Mouse (Mus musculus) CH12.LX (cell line): ENCODE measurements around the gene Nedd4. TPM values are rescaled to one million over a fixed set of nuclear protein-coding genes. Genes with fewer than 3 reads are reported as not detected.

Source experiments
- DNase-seq: peaks from one replicate; pipeline ENCODE4 v3.0.0-alpha.2; 2013; ENCODE audit errors: extremely low read depth
- H3K27ac ChIP-seq: 2 replicates; pipeline ENCODE4 v1.5.1; 2012; ENCODE audit warnings: low read depth, mild to moderate bottlenecking, control low read depth, moderate library complexity; ENCODE audit not compliant: insufficient read depth
- H3K27me3 ChIP-seq: replicated peaks from 2 replicates; pipeline ENCODE3; 2012; ENCODE audit warnings: inconsistent platforms
- H3K36me3 ChIP-seq, 2 experiments: replicated peaks in 1 of 2; 2 replicates each; pipeline versions ENCODE3 to v1.6.1; 2012; ENCODE audit warnings: inconsistent platforms in 1 of 2, low read length in 1 of 2, mild to moderate bottlenecking in 1 of 2, mixed read lengths in 1 of 2, moderate library complexity in 1 of 2; ENCODE audit not compliant: control insufficient read depth in 1 of 2, insufficient read depth in 1 of 2
- H3K4me1 ChIP-seq, 2 experiments: 2 replicates each; pipeline ENCODE4 v1.6.1; 2012; ENCODE audit warnings: inconsistent platforms in 1 of 2, moderate library complexity in 1 of 2; ENCODE audit not compliant: insufficient read depth in 2 of 2, control insufficient read depth in 1 of 2
- H3K4me2 ChIP-seq: 2 replicates; pipeline ENCODE4 v1.6.1; 2012; ENCODE audit warnings: low read depth, mild to moderate bottlenecking, control low read depth; ENCODE audit not compliant: poor library complexity, insufficient read depth, severe bottlenecking
- H3K4me3 ChIP-seq, 3 experiments: fragments of 150-350 bp in 1 of 3; sonication (generic) in 1 of 3; replicated peaks in 1 of 3; 2 replicates each; pipeline versions ENCODE3 to v1.5.1; 2011 to 2012; ENCODE audit warnings: low read depth in 2 of 3, low read length in 2 of 3, mild to moderate bottlenecking in 2 of 3, moderate library complexity in 2 of 3, control low read depth in 1 of 3, improper control_type of control experiment in 1 of 3, inconsistent platforms in 1 of 3, mixed read lengths in 1 of 3; ENCODE audit not compliant: poor library complexity in 1 of 3
- H3K79me2 ChIP-seq: replicated peaks from 2 replicates; pipeline ENCODE4 v1.6.1; 2012; ENCODE audit warnings: mild to moderate bottlenecking, moderate library complexity; ENCODE audit not compliant: control insufficient read depth, poor library complexity, insufficient read depth, severe bottlenecking; ENCODE audit errors: extremely low read depth
- H3K9ac ChIP-seq: 2 replicates; pipeline ENCODE4 v1.6.1; 2012; ENCODE audit warnings: low read depth, mild to moderate bottlenecking, control low read depth, moderate library complexity; ENCODE audit not compliant: insufficient read depth
- H3K9me3 ChIP-seq: replicated peaks from 2 replicates; pipeline ENCODE3; 2012; ENCODE audit warnings: low read length, inconsistent platforms, mixed read lengths
- BHLHE40 ChIP-seq: IDR thresholded peaks from 2 replicates; pipeline ENCODE4 v1.6.1; 2011; ENCODE audit warnings: mild to moderate bottlenecking, low read depth, low read length, improper control_type of control experiment
- CTCF ChIP-seq, 2 experiments: IDR thresholded peaks in 1 of 2; conservative IDR thresholded peaks in 1 of 2; 2 replicates each; pipeline ENCODE4 v1.5.1; 2011 to 2012; ENCODE audit warnings: low read depth in 2 of 2, low read length in 2 of 2, improper control_type of control experiment in 1 of 2, inconsistent platforms in 1 of 2, mild to moderate bottlenecking in 1 of 2, moderate library complexity in 1 of 2
- E2F4 ChIP-seq: IDR thresholded peaks from 2 replicates; pipeline ENCODE4 v1.6.1; 2011; ENCODE audit warnings: low read depth, low read length, improper control_type of control experiment; ENCODE audit not compliant: insufficient replicate concordance
- ELF1 ChIP-seq: IDR thresholded peaks from 2 replicates; pipeline ENCODE4 v1.6.1; 2014; ENCODE audit warnings: low read depth, mild to moderate bottlenecking, inconsistent platforms, low read length, improper control_type of control experiment
- EP300 ChIP-seq: IDR thresholded peaks from 2 replicates; pipeline ENCODE4 v1.6.1; 2011; ENCODE audit warnings: low read length, improper control_type of control experiment
- GABPA ChIP-seq: IDR thresholded peaks from 2 replicates; pipeline ENCODE4 v1.6.1; 2012; ENCODE audit warnings: low read depth, low read length, improper control_type of control experiment, inconsistent platforms; ENCODE audit not compliant: insufficient replicate concordance
- HCFC1 ChIP-seq: IDR thresholded peaks from 2 replicates; pipeline ENCODE4 v1.6.1; 2012; ENCODE audit warnings: low read depth, mild to moderate bottlenecking, inconsistent platforms, low read length, improper control_type of control experiment
- KAT2A ChIP-seq: IDR thresholded peaks from 2 replicates; pipeline ENCODE4 v1.6.1; 2012; ENCODE audit warnings: low read length, improper control_type of control experiment, inconsistent platforms; ENCODE audit not compliant: insufficient replicate concordance
- MAX ChIP-seq: IDR thresholded peaks from 2 replicates; pipeline ENCODE4 v1.6.1; 2011; ENCODE audit warnings: low read length, improper control_type of control experiment
- MEF2A ChIP-seq: IDR thresholded peaks from 2 replicates; pipeline ENCODE4 v1.6.1; 2014; ENCODE audit warnings: low read depth, mild to moderate bottlenecking, inconsistent platforms, low read length, improper control_type of control experiment, borderline replicate concordance
- MXI1 ChIP-seq: IDR thresholded peaks from 2 replicates; pipeline ENCODE4 v1.6.1; 2011; ENCODE audit warnings: mild to moderate bottlenecking, low read depth, low read length, improper control_type of control experiment
- MYC ChIP-seq: IDR thresholded peaks from 2 replicates; pipeline ENCODE4 v1.6.1; 2011; ENCODE audit warnings: low read depth, mild to moderate bottlenecking, improper control_type of control experiment, low read length
- NRF1 ChIP-seq: IDR thresholded peaks from 2 replicates; pipeline ENCODE4 v1.6.1; 2014; ENCODE audit warnings: low read depth, mild to moderate bottlenecking, inconsistent platforms, low read length, improper control_type of control experiment, moderate library complexity
- POLR2AphosphoS2 ChIP-seq: IDR thresholded peaks from 2 replicates; pipeline ENCODE4 v1.6.1; 2011; ENCODE audit warnings: low read depth, low read length, improper control_type of control experiment
- RAD21 ChIP-seq: IDR thresholded peaks from 2 replicates; pipeline ENCODE4 v1.6.1; 2011; ENCODE audit warnings: low read depth, mild to moderate bottlenecking, low read length, improper control_type of control experiment, moderate library complexity
- RCOR1 ChIP-seq: conservative IDR thresholded peaks from 2 replicates; pipeline ENCODE4 v1.6.1; 2012; ENCODE audit warnings: low read depth, mild to moderate bottlenecking, inconsistent platforms, low read length, improper control_type of control experiment
- SMC3 ChIP-seq: IDR thresholded peaks from 2 replicates; pipeline ENCODE4 v1.6.1; 2011; ENCODE audit warnings: low read depth, low read length, improper control_type of control experiment
- TCF12 ChIP-seq: IDR thresholded peaks from 2 replicates; pipeline ENCODE4 v1.6.1; 2014; ENCODE audit warnings: low read depth, mild to moderate bottlenecking, inconsistent platforms, low read length, improper control_type of control experiment
- UBTF ChIP-seq: IDR thresholded peaks from 2 replicates; pipeline ENCODE4 v1.6.1; 2012; ENCODE audit warnings: low read depth, mild to moderate bottlenecking, inconsistent platforms, low read length, improper control_type of control experiment, moderate library complexity
- ZC3H11A ChIP-seq: IDR thresholded peaks from 2 replicates; pipeline ENCODE4 v1.6.1; 2012; ENCODE audit warnings: low read depth, mild to moderate bottlenecking, inconsistent platforms, low read length, improper control_type of control experiment
- dilution Hi-C: fragments of 300-500 bp; cut with MboI; formaldehyde crosslinking; loops from 2 replicates; pipeline ENCODE4 v1.14.3; 2020; ENCODE audit warnings: low sequenced_read_pairs; ENCODE audit not compliant: extremely low pct_unique_long_range_greater_than_20kb, extremely low pct_ligation_motif_present
- in situ Hi-C: fragments of 300-500 bp; cut with MboI; formaldehyde crosslinking; loops from 3 replicates; pipeline ENCODE4 v1.14.3; 2019; ENCODE audit warnings: low sequenced_read_pairs, low pct_ligation_motif_present, low pct_unique_long_range_greater_than_20kb, mixed read lengths
- polyA plus RNA-seq: library from polyadenylated mRNA; unstranded; fragments of >175 nt; gene quantifications from 2 replicates; pipeline ENCODE4 v1.2.1, GENCODE M21; 2012; ENCODE audit warnings: low read depth; ENCODE audit not compliant: insufficient read length
- total RNA-seq, 2 experiments: library from RNA; depleted of rRNA; stranded (reverse); fragments of 300-350 nt in 1 of 2; fragments of >200 nt in 1 of 2; gene quantifications; 2 replicates each; pipeline ENCODE4 v1.2.3; 2012 to 2014

Gene Nedd4
- total and polyA plus RNA-seq, 3 experiments = 56.9 to 211 (median 206) TPM

GRCm38 (mm10) chr9:72763050-72763718 lies 101.0 kb downstream of the Nedd4 start:
- no peak overlapping the region for H3K4me3 ChIP-seq
- in situ Hi-C loops = loop anchor here (10.0 to 25.0 kb wide), 2 partner anchors 102 to 324 kb away; no protein-coding TSS in a partner anchor
- no peak overlapping the region for H3K4me2 ChIP-seq

DNA sequence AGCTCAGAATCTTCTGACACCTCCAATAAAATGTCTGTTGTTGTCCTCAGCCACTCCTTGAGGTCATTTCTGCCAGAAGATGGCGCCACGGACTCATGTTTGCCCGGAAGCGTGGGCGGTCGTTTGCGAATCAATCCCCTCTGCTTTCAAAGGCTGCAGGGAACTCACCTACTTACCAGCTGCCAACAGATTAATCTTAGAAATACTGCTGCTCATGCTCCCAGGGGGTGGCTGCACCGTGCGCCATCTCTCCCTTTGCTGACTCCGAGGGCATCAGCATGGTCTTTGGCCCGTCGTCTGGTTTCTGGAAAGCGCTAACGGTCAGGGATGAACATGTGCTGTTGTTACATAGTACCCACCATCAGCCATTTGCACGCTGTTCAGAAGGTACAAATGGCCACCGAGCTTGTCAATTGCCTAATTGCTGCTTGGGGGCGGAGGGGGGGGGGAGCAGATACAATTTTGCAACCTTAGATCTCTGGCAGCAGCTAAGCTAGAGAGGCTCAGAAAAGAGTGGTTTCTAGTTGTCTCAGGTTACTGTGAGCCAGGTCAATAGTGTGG lies 104.7 kb downstream of the Nedd4 start:
- H3K9ac ChIP-seq = no peak overlapping the region
- peak overlapping the region in 2 of 3 experiments; percentile 34 to 39 for H3K4me3 ChIP-seq
- H3K9me3 ChIP-seq = no peaks in the 10 kb centered on the region
- 0 out of 2 replicates have a peak, but pooled peaks have one; percentile 43 for TF ChIP-seq MXI1
- no peak for TF ChIP-seq HCFC1
- TF ChIP-seq MAX = no peak
- no peak for TF ChIP-seq POLR2AphosphoS2
- peak; percentile 20; the same call in 1 of the 2 replicates for TF ChIP-seq ZC3H11A
- TF ChIP-seq KAT2A = no peak
- TF ChIP-seq CTCF (conservative IDR thresholded peaks at IDR 0.05 in 1 of 2, IDR thresholded peaks at IDR 0.05 in 1 of 2; ENCODE audit: low read depth in 2 of 2, low read length in 2 of 2) = peak; percentile 37 to 94; a peak in 3 of 4 replicates
- TF ChIP-seq MYC = 0 out of 2 replicates have a peak, but pooled peaks have one; percentile 38
- no peak for TF ChIP-seq MEF2A
- TF ChIP-seq SMC3 = peak; percentile 76
- TF ChIP-seq RCOR1 = no peak
- TF ChIP-seq GABPA = no peak
- TF ChIP-seq RAD21 = peak; percentile 90
- peak; percentile 60 for TF ChIP-seq ELF1
- 0 out of 2 replicates have a peak, but pooled peaks have one; percentile 12 for TF ChIP-seq TCF12
- no peak for TF ChIP-seq BHLHE40
- no peak for TF ChIP-seq E2F4
- no peak for TF ChIP-seq NRF1
- no peak for TF ChIP-seq EP300
- peak; percentile 79 for DNase-seq
- in situ Hi-C loops = loop anchor here (10.0 to 25.0 kb wide), 2 partner anchors 98 to 320 kb away; no protein-coding TSS in a partner anchor
- H3K79me2 ChIP-seq = no peaks in the 10 kb centered on the region; the same call in 1 of the 2 replicates
- H3K4me1 ChIP-seq = peaks cover 2 to 9% of the 10 kb centered on the region in 2 experiments; a peak in 2 of 4 replicates
- no peaks in the 10 kb centered on the region for H3K36me3 ChIP-seq
- peak overlapping the region; percentile 54; the same call in 1 of the 2 replicates for H3K4me2 ChIP-seq
- dilution Hi-C loops = no loop called here
- H3K27ac ChIP-seq = no peak overlapping the region
- H3K27me3 ChIP-seq = no peaks in the 10 kb centered on the region

More at GRCm38 (mm10) chr9:72763050-72763718, 101.0 kb downstream of the Nedd4 start:
- dilution Hi-C loops = no loop called here
- Histone ChIP-seq H3K36me3 (no peaks in the 10 kb centered on the region), H3K79me2 (no peaks in the 10 kb centered on the region), H3K27ac (no peak overlapping the region), H3K9ac (no peak overlapping the region), H3K4me1 (peaks cover 4 to 9% of the 10 kb centered on the region in 2 experiments; a peak in 2 of 4 replicates), H3K27me3 (no peaks in the 10 kb centered on the region), H3K9me3 (no peaks in the 10 kb centered on the region)
- no peak for TF ChIP-seq MEF2A
- no peak for TF ChIP-seq UBTF
- DNase-seq = no peak
